ENCODE assay signal across 7 mouse cellular contexts in genomic region chr14:55743711-55744110, GRCm38 (mm10). TPM values are rescaled to one million over a fixed set of nuclear protein-coding genes. Genes with fewer than 3 reads are reported as not detected.
DNase-seq lines count a peak whose midpoint lies in the region; ATAC-seq and TF ChIP-seq lines count a peak whose summit lies in the region.

No protein-coding gene starts in this region.

- peak; percentile 93 for DNase-seq in adrenal gland, postnatal 10 days
- peak; percentile 87 to 93 for DNase-seq in heart, adult 18-20 months
- peak; percentile 93 for DNase-seq in kidney, adult 18-20 months
- DNase-seq in spleen, adult 2 months (ENCODE audit: low read depth in 1 of 2, low spot score in 2 of 2): peak; percentile 73 to 86

- peak overlapping the region; percentile 33 for H3K4me2 ChIP-seq in embryonic facial prominence, embryonic 12.5 days (replicated peaks)
- peak overlapping the region; percentile 99 for H3K4me2 ChIP-seq in limb, embryonic 13.5 days (replicated peaks)
- peak overlapping the region; percentile 75 for H3K4me2 ChIP-seq in midbrain, embryonic 16.5 days (ENCODE audit: low read length)

- no peak for TF ChIP-seq POLR2A in spleen, adult 2 months (IDR thresholded peaks at IDR 0.05; ENCODE audit: low read depth, low read length)

- H3K27me3 ChIP-seq in embryonic facial prominence, embryonic 12.5 days: no peaks in the 10 kb centered on the region
- H3K27me3 ChIP-seq in limb, embryonic 13.5 days: no peaks in the 10 kb centered on the region
- H3K27me3 ChIP-seq in midbrain, embryonic 16.5 days (ENCODE audit: control insufficient read depth, insufficient read depth, low read depth, low read length): no peaks in the 10 kb centered on the region
- no peaks in the 10 kb centered on the region for H3K27me3 ChIP-seq in spleen, adult 2 months (ENCODE audit: control insufficient read depth, insufficient read depth, low read length)

- 20% methylated on average over 10 of the region's 10 CpGs for WGBS in embryonic facial prominence, embryonic 12.5 days
- 16% methylated on average over 10 of the region's 10 CpGs for WGBS in limb, embryonic 13.5 days
- WGBS in midbrain, embryonic 16.5 days: 22% methylated on average over 10 of the region's 10 CpGs
- 19% methylated on average over 10 of the region's 10 CpGs for WGBS in spleen, adult 2 months

- peak overlapping the region; percentile 17; the same call in 1 of the 2 replicates for H3K4me3 ChIP-seq in embryonic facial prominence, embryonic 12.5 days
- H3K4me3 ChIP-seq in limb, embryonic 13.5 days: peak overlapping the region; percentile 19
- no peak overlapping the region for H3K4me3 ChIP-seq in midbrain, embryonic 16.5 days (ENCODE audit: low read depth, low read length)
- H3K4me3 ChIP-seq in spleen, adult 2 months (ENCODE audit: extremely low read depth, insufficient read depth, insufficient read length): no peak overlapping the region

- H3K27ac ChIP-seq in embryonic facial prominence, embryonic 12.5 days: no peak overlapping the region
- no peak overlapping the region for H3K27ac ChIP-seq in limb, embryonic 13.5 days
- H3K27ac ChIP-seq in midbrain, embryonic 16.5 days (ENCODE audit: low read length): no peak overlapping the region
- H3K27ac ChIP-seq in spleen, adult 2 months (ENCODE audit: insufficient read depth, low read length): peak overlapping the region; percentile 46; the same call in 1 of the 2 replicates

- peak; percentile 87; the same call in 1 of the 2 replicates for TF ChIP-seq CTCF in spleen, adult 2 months (IDR thresholded peaks at IDR 0.05; ENCODE audit: extremely low read depth, insufficient read depth, insufficient read length, insufficient replicate concordance)

- H3K9ac ChIP-seq in embryonic facial prominence, embryonic 12.5 days: peak overlapping the region; percentile 36; the same call in 1 of the 2 replicates
- H3K9ac ChIP-seq in limb, embryonic 13.5 days: peak overlapping the region; percentile 54
- 0 out of 2 replicates have a peak overlapping the region, but pooled peaks have one; percentile 25 for H3K9ac ChIP-seq in midbrain, embryonic 16.5 days (ENCODE audit: low read depth, low read length)

- peaks cover 27% of the 10 kb centered on the region for H3K4me1 ChIP-seq in embryonic facial prominence, embryonic 12.5 days
- H3K4me1 ChIP-seq in limb, embryonic 13.5 days: peaks cover 31% of the 10 kb centered on the region
- H3K4me1 ChIP-seq in midbrain, embryonic 16.5 days (ENCODE audit: control insufficient read depth, insufficient read depth, low read length): peaks cover 32% of the 10 kb centered on the region
- peaks cover 9% of the 10 kb centered on the region; the same call in 1 of the 2 replicates for H3K4me1 ChIP-seq in spleen, adult 2 months (ENCODE audit: control insufficient read depth, insufficient read depth, insufficient read length)

- no peaks in the 10 kb centered on the region for H3K9me3 ChIP-seq in embryonic facial prominence, embryonic 12.5 days
- no peaks in the 10 kb centered on the region for H3K9me3 ChIP-seq in limb, embryonic 13.5 days
- H3K9me3 ChIP-seq in midbrain, embryonic 16.5 days (replicated peaks; ENCODE audit: control insufficient read depth, low read length, poor library complexity, severe bottlenecking): no peaks in the 10 kb centered on the region

- peaks cover 25% of the 10 kb centered on the region for H3K36me3 ChIP-seq in embryonic facial prominence, embryonic 12.5 days
- H3K36me3 ChIP-seq in limb, embryonic 13.5 days: peaks cover 46% of the 10 kb centered on the region
- peaks cover 8% of the 10 kb centered on the region; the same call in 1 of the 2 replicates for H3K36me3 ChIP-seq in midbrain, embryonic 16.5 days (ENCODE audit: control insufficient read depth, insufficient read depth, low read length)
- H3K36me3 ChIP-seq in spleen, adult 2 months (ENCODE audit: control insufficient read depth, insufficient read depth, low read length): peaks cover 11% of the 10 kb centered on the region

- ATAC-seq in embryonic facial prominence, embryonic 12.5 days (ENCODE audit: insufficient number of reproducible peaks, insufficient read depth, low FRiP score, low TSS enrichment): peak; percentile 59; the same call in 1 of the 2 replicates
- peak; percentile 80 for ATAC-seq in limb, embryonic 13.5 days (ENCODE audit: low FRiP score, low read depth)
- ATAC-seq in midbrain, embryonic 16.5 days: peak; percentile 66

RNA-seq across cellular contexts. Expression of gene Dhrs1, which starts 1.8 kb away (rescaled TPM):
- total RNA-seq in adrenal gland, postnatal 10 days (2021): 10 to 100 TPM; 77.4 to 82.0 TPM
- polyA plus RNA-seq in embryonic facial prominence, embryonic 12.5 days (2016; fragmentation: Nextera tagmentation; extraction: Ambion mirVana): 81.5 and 86.7 TPM in 2 replicates
- total RNA-seq in heart, adult 18-20 months (2021): 10 to 100 TPM; 39.8 to 42.6 TPM
- polyA plus RNA-seq in limb, embryonic 13.5 days (2015; fragmentation: Nextera tagmentation; extraction: Ambion mirVana): 78.1 and 89.9 TPM in 2 replicates
- 72.3 and 75.3 TPM in 2 replicates for polyA plus RNA-seq in midbrain, embryonic 16.5 days (2015; fragmentation: Nextera tagmentation; extraction: Ambion mirVana)
- 62.7 and 86.6 TPM in 2 replicates for polyA plus RNA-seq in spleen, adult 2 months (2012; rRNA removed)

RNA-seq across cellular contexts. Expression of gene Nop9, which starts 1.8 kb away (rescaled TPM):
- 10 to 100 TPM; 17.1 to 18.9 TPM for total RNA-seq in adrenal gland, postnatal 10 days (2021)
- 51.0 and 57.3 TPM in 2 replicates for polyA plus RNA-seq in embryonic facial prominence, embryonic 12.5 days (2016; fragmentation: Nextera tagmentation; extraction: Ambion mirVana)
- total RNA-seq in heart, adult 18-20 months (2021): 10 to 100 TPM in 1 of 2 experiments, 1 to 10 TPM in 1; 7.7 to 11.9 TPM
- polyA plus RNA-seq in limb, embryonic 13.5 days (2015; fragmentation: Nextera tagmentation; extraction: Ambion mirVana): 41.8 and 42.8 TPM in 2 replicates
- polyA plus RNA-seq in midbrain, embryonic 16.5 days (2015; fragmentation: Nextera tagmentation; extraction: Ambion mirVana): 25.9 and 28.0 TPM in 2 replicates
- polyA plus RNA-seq in spleen, adult 2 months (2012; rRNA removed): 15.1 and 17.2 TPM in 2 replicates

RNA-seq across cellular contexts. Expression of gene Cideb, which starts 14.5 kb away (rescaled TPM):
- 10 to 100 TPM; 14.2 to 23.3 TPM for total RNA-seq in adrenal gland, postnatal 10 days (2021)
- polyA plus RNA-seq in embryonic facial prominence, embryonic 12.5 days (2016; fragmentation: Nextera tagmentation; extraction: Ambion mirVana): 0.19 and 0.50 TPM in 2 replicates
- total RNA-seq in heart, adult 18-20 months (2021): 1 to 10 TPM; 2.0 TPM
- 0.45 and 0.72 TPM in 2 replicates for polyA plus RNA-seq in limb, embryonic 13.5 days (2015; fragmentation: Nextera tagmentation; extraction: Ambion mirVana)
- 0.21 and 0.26 TPM in 2 replicates for polyA plus RNA-seq in midbrain, embryonic 16.5 days (2015; fragmentation: Nextera tagmentation; extraction: Ambion mirVana)
- 0.33 and 0.46 TPM in 2 replicates for polyA plus RNA-seq in spleen, adult 2 months (2012; rRNA removed)

RNA-seq across cellular contexts. Expression of gene Ltb4r2, which starts 17.5 kb away (rescaled TPM):
- total RNA-seq in adrenal gland, postnatal 10 days (2021): under 1 TPM; 0.12 to 0.54 TPM
- 0.55 and 0.60 TPM in 2 replicates for polyA plus RNA-seq in embryonic facial prominence, embryonic 12.5 days (2016; fragmentation: Nextera tagmentation; extraction: Ambion mirVana)
- under 1 TPM; 0.21 to 0.25 TPM for total RNA-seq in heart, adult 18-20 months (2021)
- polyA plus RNA-seq in limb, embryonic 13.5 days (2015; fragmentation: Nextera tagmentation; extraction: Ambion mirVana): 0.36 and 0.64 TPM in 2 replicates
- polyA plus RNA-seq in midbrain, embryonic 16.5 days (2015; fragmentation: Nextera tagmentation; extraction: Ambion mirVana): 0.51 and 0.59 TPM in 2 replicates
- 0.83 and 2.1 TPM in 2 replicates for polyA plus RNA-seq in spleen, adult 2 months (2012; rRNA removed)

RNA-seq across cellular contexts. Expression of gene Rabggta, which starts 21.6 kb away (rescaled TPM):
- total RNA-seq in adrenal gland, postnatal 10 days (2021): 10 to 100 TPM; 16.8 to 21.5 TPM
- polyA plus RNA-seq in embryonic facial prominence, embryonic 12.5 days (2016; fragmentation: Nextera tagmentation; extraction: Ambion mirVana): 27.8 and 30.3 TPM in 2 replicates
- 10 to 100 TPM; 14.8 to 15.8 TPM for total RNA-seq in heart, adult 18-20 months (2021)
- polyA plus RNA-seq in limb, embryonic 13.5 days (2015; fragmentation: Nextera tagmentation; extraction: Ambion mirVana): 24.8 and 26.2 TPM in 2 replicates
- 64.0 and 65.1 TPM in 2 replicates for polyA plus RNA-seq in midbrain, embryonic 16.5 days (2015; fragmentation: Nextera tagmentation; extraction: Ambion mirVana)
- polyA plus RNA-seq in spleen, adult 2 months (2012; rRNA removed): 47.3 and 62.6 TPM in 2 replicates

Comparison
In these comparisons a context has a peak if more than half of its experiments do, and no peak if none do; other contexts are left out.
1. H3K4me2 ChIP-seq: peak in every context shown above with its lines; median percentile 99 in limb, embryonic 13.5 days; 75 in midbrain, embryonic 16.5 days; 33 in embryonic facial prominence, embryonic 12.5 days.
2. H3K4me3 ChIP-seq: peak in embryonic facial prominence, embryonic 12.5 days (single experiment) and limb, embryonic 13.5 days (single experiment); none in midbrain, embryonic 16.5 days (single experiment) and spleen, adult 2 months (single experiment).
3. Peak in every context shown above with its lines, with median percentiles within 50 percentile points of each other: DNase-seq, ATAC-seq and H3K9ac ChIP-seq.